In the genomic region with DNA sequence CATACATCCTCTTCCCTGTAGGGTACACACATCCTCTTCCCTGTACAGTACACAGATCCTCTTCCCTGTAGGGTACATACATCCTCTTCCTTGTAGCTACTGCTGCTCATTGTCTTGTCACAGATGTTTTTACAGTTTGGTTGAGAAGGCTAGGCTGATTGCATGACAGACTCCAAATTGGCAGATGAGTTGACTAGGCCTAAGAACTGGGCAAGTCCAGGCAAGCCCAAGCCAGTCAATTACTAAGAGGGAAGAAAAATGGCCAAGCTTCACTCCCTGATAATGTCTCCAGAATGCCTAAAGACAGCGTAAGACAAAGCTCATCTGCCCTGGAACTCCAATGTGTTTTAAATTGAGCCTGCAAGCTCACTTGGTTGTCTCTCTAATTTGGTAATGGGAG, we compare ENCODE assay signal across 25 mouse cellular contexts. TPM values are rescaled to one million over a fixed set of nuclear protein-coding genes. Genes with fewer than 3 reads are reported as not detected.
DNase-seq lines count a peak whose midpoint lies in the region; ATAC-seq and TF ChIP-seq lines count a peak whose summit lies in the region.
"Had no signal": no experiment of that assay in that cellular context is flagged by ENCODE, and none has a peak within 500 bp of the region (broad histone marks: within the 10 kb centered on the region; RNA-seq: fewer than 3 reads in every experiment).

No protein-coding gene starts in this region.

- WGBS in hindbrain, embryonic 14.5 days, result 80% methylated on average over 1 of the region's 1 CpGs
- 96% methylated on average over 1 of the region's 1 CpGs for whole genome bisulfite sequencing in thymus, adult 2 months

- no peak for TF ChIP-seq POLR2A in CH12.LX (IDR thresholded peaks at IDR 0.05; ENCODE audit: low read depth, low read length)
- no peak for TF ChIP-seq POLR2A in embryonic fibroblast, embryonic 13.5 days (IDR thresholded peaks at IDR 0.05; ENCODE audit: low read depth, low read length)
- TF ChIP-seq POLR2A in thymus, adult 2 months (IDR thresholded peaks at IDR 0.05; ENCODE audit: control insufficient read depth, extremely low read depth, insufficient read depth, low read length, poor library complexity), result no peak

- no peak for TF ChIP-seq CTCF in CH12.LX (conservative IDR thresholded peaks at IDR 0.05 in 1 of 2, IDR thresholded peaks at IDR 0.05 in 1 of 2; ENCODE audit: low read depth in 2 of 2, low read length in 2 of 2)
- no peak for TF ChIP-seq CTCF in embryonic fibroblast, embryonic 13.5 days (IDR thresholded peaks at IDR 0.05; ENCODE audit: borderline replicate concordance, insufficient read depth, low read length)
- no peak for TF ChIP-seq CTCF in thymus, adult 2 months (IDR thresholded peaks at IDR 0.05; ENCODE audit: borderline replicate concordance, control insufficient read depth, extremely low read depth, insufficient read depth, low read length, poor library complexity)

- peak; percentile 42; the same call in 1 of the 2 replicates for ATAC-seq in granulocyte monocyte progenitor cell, adult 5-6 weeks (replicated peaks; ENCODE audit: poor library complexity, severe bottlenecking)
- ATAC-seq in hindbrain, embryonic 14.5 days (ENCODE audit: low FRiP score), result no peak
- ATAC-seq: activated CD4-positive, CD25-positive, alpha-beta regulatory T cell, adult 4 months; CD4-positive, CD25-positive, alpha-beta regulatory T cell, adult 4 months; Patski had no signal

- no peak overlapping the region for H3K4me3 ChIP-seq in CH12.LX (replicated peaks in 1 of 3; ENCODE audit: low read depth in 2 of 3, low read length in 2 of 3, poor library complexity in 1 of 3)
- H3K4me3 ChIP-seq in embryonic fibroblast, embryonic 13.5 days (ENCODE audit: insufficient read depth, low read length), result no peak overlapping the region
- no peak overlapping the region for H3K4me3 ChIP-seq in hindbrain, embryonic 14.5 days (replicated peaks; ENCODE audit: low read length)
- no peak overlapping the region for H3K4me3 ChIP-seq in thymus, adult 2 months (ENCODE audit: control insufficient read depth, insufficient read depth, low read length)

- peaks cover 22 to 34% of the 10 kb centered on the region in 2 experiments for H3K4me1 ChIP-seq in CH12.LX (ENCODE audit: control insufficient read depth in 1 of 2, insufficient read depth in 2 of 2)
- H3K4me1 ChIP-seq in embryonic fibroblast, embryonic 13.5 days (ENCODE audit: control insufficient read depth, insufficient read depth, low read length), result peaks cover 2% of the 10 kb centered on the region; the same call in 1 of the 2 replicates
- H3K4me1 ChIP-seq in hindbrain, embryonic 14.5 days (replicated peaks; ENCODE audit: control insufficient read depth, insufficient read depth, low read length), result no peaks in the 10 kb centered on the region
- no peaks in the 10 kb centered on the region for H3K4me1 ChIP-seq in thymus, adult 2 months (replicated peaks; ENCODE audit: control insufficient read depth, insufficient read depth, low read length)

- H3K9ac ChIP-seq in CH12.LX (ENCODE audit: insufficient read depth, low read depth), result no peak overlapping the region
- no peak overlapping the region for H3K9ac ChIP-seq in hindbrain, embryonic 14.5 days

- H3K27ac ChIP-seq in CH12.LX (ENCODE audit: insufficient read depth, low read depth), result peak overlapping the region; percentile 64
- H3K27ac ChIP-seq in embryonic fibroblast, embryonic 13.5 days (ENCODE audit: insufficient read depth, low read length), result peak overlapping the region; percentile 81
- no peak overlapping the region for H3K27ac ChIP-seq in hindbrain, embryonic 14.5 days
- H3K27ac ChIP-seq in thymus, adult 2 months (ENCODE audit: control insufficient read depth, insufficient read depth, low read length), result no peak overlapping the region

- in situ Hi-C loops in CH12.LX (cut with MboI; ENCODE audit: low pct_ligation_motif_present, low pct_unique_long_range_greater_than_20kb, low sequenced_read_pairs), result no loop called here

- no peak overlapping the region for H3K4me2 ChIP-seq in CH12.LX (ENCODE audit: insufficient read depth, low read depth, poor library complexity, severe bottlenecking)
- H3K4me2 ChIP-seq in hindbrain, embryonic 14.5 days (replicated peaks), result no peak overlapping the region

- no peaks in the 10 kb centered on the region for H3K79me2 ChIP-seq in CH12.LX (replicated peaks; ENCODE audit: control insufficient read depth, extremely low read depth, insufficient read depth, poor library complexity, severe bottlenecking)

- no peaks in the 10 kb centered on the region for H3K27me3 ChIP-seq in CH12.LX (replicated peaks)
- H3K27me3 ChIP-seq in hindbrain, embryonic 14.5 days (ENCODE audit: control insufficient read depth, insufficient read depth, low read length), result no peaks in the 10 kb centered on the region
- no peaks in the 10 kb centered on the region for H3K27me3 ChIP-seq in thymus, adult 2 months (ENCODE audit: control insufficient read depth, insufficient read depth, low read length)
- H3K27me3 ChIP-seq: Patski had no signal

- no peak for TF ChIP-seq EP300 in CH12.LX (IDR thresholded peaks at IDR 0.05; ENCODE audit: low read length)

- no peaks in the 10 kb centered on the region for H3K9me3 ChIP-seq in CH12.LX (replicated peaks; ENCODE audit: low read length)
- no peaks in the 10 kb centered on the region for H3K9me3 ChIP-seq in hindbrain, embryonic 14.5 days (ENCODE audit: control insufficient read depth, low read length)

- dilution Hi-C loops in CH12.LX (cut with MboI; ENCODE audit: extremely low pct_ligation_motif_present, extremely low pct_unique_long_range_greater_than_20kb, low sequenced_read_pairs), result no loop called here

- DNase-seq in CH12.LX (ENCODE audit: extremely low read depth) (peak; percentile 36), ZHBTc4 (ENCODE audit: low read depth, low spot score) (peak; percentile 11), MN1 (ENCODE audit: low spot score) (no peak)
- no peak for DNase-seq in embryo, embryonic 11 days
- no peak for DNase-seq in hindbrain, embryonic 14.5 days (ENCODE audit: low spot score)
- no peak for DNase-seq in thymus, adult 2 months
- DNase-seq: adrenal gland, adult 2 months; adrenal gland, adult 8-10 months; adrenal gland, postnatal 10 days; adrenal gland, postnatal 14 days; adrenal gland, postnatal 25 days; adrenal gland, postnatal 36 days; B cell, adult 2 months; cerebellum, adult 11 months; cerebellum, adult 11-12 months; cerebellum, adult 18-20 months; cerebellum, adult 2 months; cerebellum, adult 8-10 months had no signal

- TF ChIP-seq RAD21 in CH12.LX (IDR thresholded peaks at IDR 0.05; ENCODE audit: low read depth, low read length), result no peak

- H3K36me3 ChIP-seq in CH12.LX (replicated peaks in 1 of 2; ENCODE audit: control insufficient read depth in 1 of 2, insufficient read depth in 1 of 2, low read length in 1 of 2), result peaks cover 13 to 37% of the 10 kb centered on the region in 2 experiments
- no peaks in the 10 kb centered on the region for H3K36me3 ChIP-seq in hindbrain, embryonic 14.5 days (replicated peaks; ENCODE audit: control insufficient read depth, insufficient read depth)
- H3K36me3 ChIP-seq in thymus, adult 2 months (ENCODE audit: control insufficient read depth, insufficient read depth, low read length), result no peaks in the 10 kb centered on the region
- H3K36me3 ChIP-seq: G1E had no signal

TF ChIP-seq in CH12.LX, 34 proteins besides CTCF, POLR2A, EP300 and RAD21:
- TF ChIP-seq CHD1 (IDR thresholded peaks at IDR 0.05; ENCODE audit: low read depth, low read length) (peak; percentile 96), CHD2 (IDR thresholded peaks at IDR 0.05; ENCODE audit: low read length) (no peak), ZNF384 (IDR thresholded peaks at IDR 0.05; ENCODE audit: low read depth, low read length) (no peak), NELFE (IDR thresholded peaks at IDR 0.05; ENCODE audit: low read depth, low read length) (no peak), HCFC1 (IDR thresholded peaks at IDR 0.05; ENCODE audit: low read depth, low read length) (no peak), MAFK (IDR thresholded peaks at IDR 0.05; ENCODE audit: insufficient replicate concordance, low read length) (no peak), IRF4 (IDR thresholded peaks at IDR 0.05; ENCODE audit: low read depth, low read length) (0 out of 2 replicates have a peak, but pooled peaks have one; percentile 9), E2F4 (IDR thresholded peaks at IDR 0.05; ENCODE audit: insufficient replicate concordance, low read depth, low read length) (no peak), NRF1 (IDR thresholded peaks at IDR 0.05; ENCODE audit: low read depth, low read length) (no peak)

RNA-seq across cellular contexts. Expression of a gene that starts 36.9 kb away (rescaled TPM):
- total RNA-seq in CH12.LX (2012; rRNA removed) (0.13 TPM in 2 replicates), CH12.LX (2014; rRNA removed) (not detected in 2 replicates)
- polyA plus RNA-seq in CH12.LX (2012; ENCODE audit: insufficient read length, low read depth), result 0.98 and 1.2 TPM in 2 replicates
- polyA plus RNA-seq in embryonic fibroblast, embryonic 13.5 days (2011; ENCODE audit: insufficient read length, low read depth, missing spikeins), result 849 and 1,178 TPM in 2 replicates
- not detected in 2 replicates for total RNA-seq in granulocyte monocyte progenitor cell, adult 5-6 weeks (2014; fragmentation: Nextera tagmentation)
- total RNA-seq in granulocyte monocyte progenitor cell, adult 5-6 weeks (2017), result 0.17 TPM in 1 of 2 replicates, not detected in the other
- polyA plus RNA-seq in hindbrain, embryonic 14.5 days (2014; fragmentation: Nextera tagmentation; extraction: Ambion mirVana), result 73.3 and 84.1 TPM in 2 replicates
- 29.8 and 31.6 TPM in 2 replicates for polyA plus RNA-seq in thymus, adult 2 months (2012; rRNA removed)
- total RNA-seq: MEL had no signal
- polyA plus RNA-seq: G1E had no signal

Comparison
In these comparisons a context has a peak if more than half of its experiments do, and no peak if none do; other contexts are left out.
1. DNase-seq: peak in CH12.LX (single experiment) and ZHBTc4 (single experiment); none in embryo, embryonic 11 days (single experiment), hindbrain, embryonic 14.5 days (single experiment), MN1 (single experiment) and thymus, adult 2 months (single experiment).
2. H3K27ac ChIP-seq: peak in CH12.LX (single experiment) and embryonic fibroblast, embryonic 13.5 days (single experiment); none in hindbrain, embryonic 14.5 days (single experiment) and thymus, adult 2 months (single experiment).
3. RNA of a gene that starts 36.9 kb away (polyA plus RNA-seq): 849 to 1,178 TPM in embryonic fibroblast, embryonic 13.5 days, 73.3 to 84.1 TPM in hindbrain, embryonic 14.5 days and 29.8 to 31.6 TPM in thymus, adult 2 months; 0.98 to 1.2 TPM in CH12.LX; every median in the first group is over 10 times any median in the second.